Mouse (Mus musculus): ENCODE measurements around the gene Ppp1r12b.

DNA sequence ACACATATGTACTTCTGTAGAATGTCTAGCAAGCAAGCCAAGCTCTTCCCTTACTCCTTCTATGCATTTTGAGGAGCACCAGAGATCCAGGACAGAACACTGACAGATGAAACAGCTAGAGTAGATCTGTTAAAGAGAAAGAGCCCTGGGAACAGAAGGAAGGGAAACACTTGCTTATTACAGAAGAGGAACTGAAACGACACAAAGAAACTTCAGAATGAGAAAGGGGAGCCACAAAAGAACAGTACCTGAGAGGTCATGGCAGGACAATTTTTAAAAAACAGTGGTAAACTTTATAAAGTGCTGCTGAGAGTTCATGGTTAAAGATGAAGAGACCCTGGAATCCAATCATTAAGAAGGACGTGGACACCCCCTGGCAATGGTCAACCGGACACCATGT is 105.4 kb downstream of the Ppp1r12b start:
- TF ChIP-seq CTCF (IDR thresholded peaks at IDR 0.05) (no peak), EP300 (IDR thresholded peaks at IDR 0.05) (no peak)
